Mouse (Mus musculus): ENCODE data around the gene Mmgt2. TPM values are rescaled to one million over a fixed set of nuclear protein-coding genes. Genes with fewer than 3 reads are reported as not detected.

Mmgt2 gene
- polyA plus RNA-seq, 1 experiment from 2014 or later: 7.2 TPM

Other genes with a start within 250 kb of the Mmgt2 start
- 3.4 and 3.6 TPM in 2 replicates for gene Pigl, start 190.2 kb upstream of the Mmgt2 start, polyA plus RNA-seq (2015; fragmentation: Nextera tagmentation; extraction: Ambion mirVana)
- gene Ncor1, start 190.1 kb upstream of the Mmgt2 start, polyA plus RNA-seq (2015; fragmentation: Nextera tagmentation; extraction: Ambion mirVana): 62.5 and 63.3 TPM in 2 replicates
- gene Cenpv, start 109.4 kb upstream of the Mmgt2 start, polyA plus RNA-seq (2015; fragmentation: Nextera tagmentation; extraction: Ambion mirVana): 14.4 and 15.7 TPM in 2 replicates
- gene Ubb, start 97.5 kb upstream of the Mmgt2 start, polyA plus RNA-seq (2015; fragmentation: Nextera tagmentation; extraction: Ambion mirVana): 1,540 and 1,587 TPM in 2 replicates
- gene Trpv2, start 74.2 kb upstream of the Mmgt2 start, polyA plus RNA-seq (2015; fragmentation: Nextera tagmentation; extraction: Ambion mirVana): 5.5 and 6.3 TPM in 2 replicates
- 1.7 and 2.0 TPM in 2 replicates for gene Lrrc75a, start 141 bp upstream of the Mmgt2 start, polyA plus RNA-seq (2015; fragmentation: Nextera tagmentation; extraction: Ambion mirVana)
- gene Zfp287, start 83.2 kb downstream of the Mmgt2 start, polyA plus RNA-seq (2015; fragmentation: Nextera tagmentation; extraction: Ambion mirVana): 0.31 and 0.50 TPM in 2 replicates
- not detected in 2 replicates for gene Gm10428, start 104.4 kb downstream of the Mmgt2 start, polyA plus RNA-seq (2015; fragmentation: Nextera tagmentation; extraction: Ambion mirVana)
- gene Zfp286, start 140.8 kb downstream of the Mmgt2 start, polyA plus RNA-seq (2015; fragmentation: Nextera tagmentation; extraction: Ambion mirVana): 0.63 and 1.0 TPM in 2 replicates
- 0.48 and 0.79 TPM in 2 replicates for gene Trim16, start 171.6 kb downstream of the Mmgt2 start, polyA plus RNA-seq (2015; fragmentation: Nextera tagmentation; extraction: Ambion mirVana)
- 0.07 and 0.28 TPM in 2 replicates for gene Fbxw10, start 198.4 kb downstream of the Mmgt2 start, polyA plus RNA-seq (2015; fragmentation: Nextera tagmentation; extraction: Ambion mirVana)
- 27.0 and 29.6 TPM in 2 replicates for gene Tvp23b, start 230.8 kb downstream of the Mmgt2 start, polyA plus RNA-seq (2015; fragmentation: Nextera tagmentation; extraction: Ambion mirVana)

All from liver, embryonic 15.5 days (tissue).